Mouse (Mus musculus): Measurements from ENCODE around the gene Ifi47. TPM values are rescaled to one million over a fixed set of nuclear protein-coding genes. Genes with fewer than 3 reads are reported as not detected.
"Not testable (repeated sequence)": the region's sequence is repeated elsewhere in the genome, so short reads cannot be mapped to it uniquely, and the experiment has no call there.

Ifi47 gene
- 0.98 and 1.3 TPM in 2 replicates for polyA plus RNA-seq (2014; fragmentation: Nextera tagmentation; extraction: Ambion mirVana)

DNA sequence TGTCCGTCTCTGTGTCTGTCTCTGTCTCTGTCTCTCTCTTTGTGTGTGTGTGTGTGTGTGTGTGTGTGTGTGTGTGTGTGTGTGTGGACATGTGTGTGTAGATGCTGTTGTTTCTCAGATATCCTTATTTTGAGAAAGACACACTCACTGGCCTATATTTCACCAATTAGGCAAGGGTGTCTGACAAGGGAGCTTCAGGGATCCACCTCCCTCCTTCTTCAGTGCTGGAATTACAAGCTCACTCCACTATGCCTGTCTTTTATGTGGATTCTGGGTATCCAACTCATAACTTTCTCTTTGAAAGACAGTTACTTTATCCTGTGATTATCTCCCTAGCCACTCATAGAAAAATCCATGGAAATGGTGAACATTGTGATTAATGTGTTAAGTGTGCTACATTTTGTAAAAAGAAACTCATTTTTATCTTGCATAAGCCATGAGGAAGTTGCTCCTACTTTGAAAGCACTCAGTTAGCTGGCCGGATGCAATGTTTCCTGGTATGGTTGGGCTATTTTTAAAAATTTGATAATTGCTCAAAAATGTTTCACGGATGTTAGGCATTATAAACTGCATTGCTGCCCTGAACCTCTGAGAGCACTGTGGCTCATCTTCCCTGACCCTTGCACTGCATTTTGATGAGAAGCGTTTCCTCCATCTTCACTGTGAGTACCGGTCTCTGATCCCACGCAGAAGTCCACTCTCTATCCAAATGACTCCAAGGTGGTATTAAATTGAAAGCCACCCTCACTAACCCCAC lies at the start of gene Ifi47:
Gene Ifi47 (plus strand): TSS at position 587 of the 757 bp plus-strand sequence.
- H3K4me2 ChIP-seq (ENCODE audit: low read length); ATAC-seq (ENCODE audit: insufficient number of reproducible peaks, insufficient read depth, low FRiP score, low read depth); H3K27me3 ChIP-seq (ENCODE audit: control insufficient read depth, insufficient read depth, low read length); H3K9ac ChIP-seq (ENCODE audit: low read length); H3K4me3 ChIP-seq (ENCODE audit: control insufficient read depth in 1 of 2, insufficient read depth in 1 of 2, low read depth in 1 of 2, low read length in 2 of 2); H3K4me1 ChIP-seq (ENCODE audit: control insufficient read depth in 2 of 2, insufficient read depth in 2 of 2, low read length in 2 of 2); H3K9me3 ChIP-seq (ENCODE audit: control insufficient read depth, low read length); H3K36me3 ChIP-seq (ENCODE audit: control insufficient read depth, insufficient read depth, low read length): not testable (repeated sequence)
- peak within 1 kb of the TSS; percentile 47 to 70; a peak in 3 of 4 replicates for H3K27ac ChIP-seq (replicated peaks in 1 of 2; ENCODE audit: control insufficient read depth in 1 of 2, insufficient read depth in 1 of 2, low read depth in 2 of 2, low read length in 2 of 2)
- 56% methylated on average over 6 of the region's 6 CpGs for WGBS

DNA sequence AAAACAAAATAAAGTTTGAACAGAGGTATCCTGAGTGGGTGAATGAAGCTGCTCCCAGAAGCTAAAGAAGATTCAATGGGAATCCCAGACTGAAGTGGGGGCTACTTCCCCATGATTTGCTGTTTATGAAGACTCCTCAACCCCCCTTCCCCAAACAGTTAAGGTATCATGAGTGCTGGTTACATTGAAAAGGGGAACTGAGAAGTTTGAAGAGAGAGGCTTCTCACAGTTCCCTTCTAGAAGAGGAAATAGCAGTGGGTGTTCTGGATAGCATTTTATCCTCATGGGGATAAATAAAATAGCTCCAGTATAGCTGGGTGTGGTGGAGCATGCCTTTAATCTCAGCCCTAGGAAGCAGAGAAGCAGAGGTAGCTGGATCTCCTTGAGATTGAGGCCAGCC lies 26.3 kb upstream of the Ifi47 start:
- H3K4me2 ChIP-seq (ENCODE audit: low read length); H3K4me1 ChIP-seq (ENCODE audit: control insufficient read depth in 2 of 2, insufficient read depth in 2 of 2, low read length in 2 of 2); H3K36me3 ChIP-seq (ENCODE audit: control insufficient read depth, insufficient read depth, low read length); H3K9me3 ChIP-seq (ENCODE audit: control insufficient read depth, low read length); H3K4me3 ChIP-seq (ENCODE audit: control insufficient read depth in 1 of 2, insufficient read depth in 1 of 2, low read depth in 1 of 2, low read length in 2 of 2); H3K27ac ChIP-seq (replicated peaks in 1 of 2; ENCODE audit: control insufficient read depth in 1 of 2, insufficient read depth in 1 of 2, low read depth in 2 of 2, low read length in 2 of 2); H3K27me3 ChIP-seq (ENCODE audit: control insufficient read depth, insufficient read depth, low read length); H3K9ac ChIP-seq (ENCODE audit: low read length); ATAC-seq (ENCODE audit: insufficient number of reproducible peaks, insufficient read depth, low FRiP score, low read depth): not testable (repeated sequence)

DNA sequence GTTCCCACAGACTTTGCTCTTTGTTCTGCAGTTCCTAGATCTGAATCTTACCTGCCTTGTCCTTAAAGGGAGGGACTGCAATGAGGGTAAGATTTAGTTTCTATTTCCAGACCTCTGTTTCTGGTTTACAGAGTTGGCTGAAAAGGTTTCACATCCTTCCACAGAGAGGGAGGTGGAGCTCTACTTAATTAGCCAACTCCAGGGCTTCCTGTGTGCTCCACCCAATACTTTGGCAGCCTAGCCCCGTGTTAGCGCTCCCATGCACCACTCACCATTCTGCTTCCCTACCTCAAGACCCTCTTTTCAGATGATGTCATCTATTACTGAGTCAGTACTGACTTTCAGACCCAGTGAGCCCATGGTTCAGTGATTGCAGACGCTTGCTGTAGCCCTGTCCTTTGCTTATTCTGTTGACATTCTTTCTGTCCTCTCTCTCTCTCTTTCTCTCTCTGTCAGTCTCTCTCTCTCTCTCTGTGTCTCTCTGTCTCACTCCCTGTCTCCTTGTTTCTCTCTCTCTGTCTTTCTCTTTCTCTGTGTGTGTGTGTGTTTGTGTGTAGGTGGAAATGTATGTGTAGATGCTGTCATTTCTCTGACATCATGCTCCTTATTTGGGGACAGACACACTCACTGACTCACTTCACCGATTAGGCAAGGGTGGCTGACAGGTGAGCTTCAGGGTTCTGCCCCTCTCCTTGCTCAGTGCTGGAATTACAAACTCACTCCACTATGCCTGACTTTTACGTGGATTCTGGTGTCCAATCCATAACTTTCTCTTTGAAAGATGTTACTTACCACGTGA lies 25.1 kb upstream of the Ifi47 start, which contains the start of gene 9930111J21Rik2:
Gene 9930111J21Rik2 (minus strand): TSS at position 150 of the 799 bp plus-strand sequence.
- H3K4me2 ChIP-seq (ENCODE audit: low read length); ATAC-seq (ENCODE audit: insufficient number of reproducible peaks, insufficient read depth, low FRiP score, low read depth): not testable (repeated sequence)

DNA sequence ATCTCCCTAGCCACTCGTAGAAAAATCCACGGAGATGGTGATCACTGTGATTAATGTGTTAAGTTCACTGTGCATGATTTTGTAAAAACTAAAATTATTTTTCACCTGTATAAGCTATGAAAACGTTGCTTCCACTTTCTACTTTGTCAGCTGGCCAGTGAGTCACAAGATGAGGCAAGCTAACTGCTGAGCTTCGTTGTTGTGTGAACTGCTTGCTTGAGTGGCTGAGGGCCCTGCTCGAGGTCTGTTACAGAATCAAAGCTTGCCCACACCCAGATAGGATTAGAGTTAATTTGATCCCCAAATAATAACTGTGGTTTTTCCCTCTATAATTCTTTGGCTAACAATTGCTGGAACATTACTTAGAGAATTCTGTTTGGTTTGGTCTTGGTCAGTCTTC lies 24.5 kb upstream of the Ifi47 start:
- H3K4me3 ChIP-seq (ENCODE audit: control insufficient read depth in 1 of 2, insufficient read depth in 1 of 2, low read depth in 1 of 2, low read length in 2 of 2); H3K27me3 ChIP-seq (ENCODE audit: control insufficient read depth, insufficient read depth, low read length); H3K36me3 ChIP-seq (ENCODE audit: control insufficient read depth, insufficient read depth, low read length); ATAC-seq (ENCODE audit: insufficient number of reproducible peaks, insufficient read depth, low FRiP score, low read depth); H3K4me2 ChIP-seq (ENCODE audit: low read length); H3K9ac ChIP-seq (ENCODE audit: low read length); H3K27ac ChIP-seq (replicated peaks in 1 of 2; ENCODE audit: control insufficient read depth in 1 of 2, insufficient read depth in 1 of 2, low read depth in 2 of 2, low read length in 2 of 2); H3K4me1 ChIP-seq (ENCODE audit: control insufficient read depth in 2 of 2, insufficient read depth in 2 of 2, low read length in 2 of 2); H3K9me3 ChIP-seq (ENCODE audit: control insufficient read depth, low read length): not testable (repeated sequence)
- no CpG with 5 or more reads among the region's 5 CpGs for WGBS

More for the DNA sequence above, 25.1 kb upstream of the Ifi47 start, which contains the start of gene 9930111J21Rik2:
- H3K36me3 ChIP-seq (ENCODE audit: control insufficient read depth, insufficient read depth, low read length); H3K4me1 ChIP-seq (ENCODE audit: control insufficient read depth in 2 of 2, insufficient read depth in 2 of 2, low read length in 2 of 2); H3K27ac ChIP-seq (replicated peaks in 1 of 2; ENCODE audit: control insufficient read depth in 1 of 2, insufficient read depth in 1 of 2, low read depth in 2 of 2, low read length in 2 of 2); H3K9ac ChIP-seq (ENCODE audit: low read length); H3K9me3 ChIP-seq (ENCODE audit: control insufficient read depth, low read length); H3K4me3 ChIP-seq (ENCODE audit: control insufficient read depth in 1 of 2, insufficient read depth in 1 of 2, low read depth in 1 of 2, low read length in 2 of 2); H3K27me3 ChIP-seq (ENCODE audit: control insufficient read depth, insufficient read depth, low read length): not testable (repeated sequence)
- 83% methylated on average over 1 of the region's 6 CpGs for WGBS

DNA sequence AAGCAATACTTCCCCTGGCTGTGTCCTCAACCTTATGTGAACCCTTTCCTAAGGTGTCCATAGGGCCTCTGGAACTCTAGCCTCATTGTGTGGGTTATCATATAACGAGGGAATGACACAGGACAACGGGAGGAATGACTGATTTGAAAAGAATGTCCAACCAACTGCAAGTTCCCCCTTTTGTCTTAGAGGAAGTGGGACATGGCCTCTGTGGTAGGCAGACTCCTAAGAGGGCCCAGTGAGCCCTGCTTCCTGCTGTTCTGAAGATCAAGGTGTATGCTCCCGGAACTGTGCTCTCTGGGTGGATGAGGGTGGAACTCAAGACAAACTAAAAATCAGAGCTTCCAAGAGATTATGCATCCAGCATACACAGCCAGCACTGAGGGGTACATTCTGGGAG lies 16.3 kb upstream of the Ifi47 start:
- not testable (repeated sequence) for H3K9me3 ChIP-seq (ENCODE audit: control insufficient read depth, low read length); H3K27ac ChIP-seq (replicated peaks in 1 of 2; ENCODE audit: control insufficient read depth in 1 of 2, insufficient read depth in 1 of 2, low read depth in 2 of 2, low read length in 2 of 2); H3K27me3 ChIP-seq (ENCODE audit: control insufficient read depth, insufficient read depth, low read length); ATAC-seq (ENCODE audit: insufficient number of reproducible peaks, insufficient read depth, low FRiP score, low read depth); H3K4me2 ChIP-seq (ENCODE audit: low read length); H3K4me3 ChIP-seq (ENCODE audit: control insufficient read depth in 1 of 2, insufficient read depth in 1 of 2, low read depth in 1 of 2, low read length in 2 of 2); H3K36me3 ChIP-seq (ENCODE audit: control insufficient read depth, insufficient read depth, low read length); H3K9ac ChIP-seq (ENCODE audit: low read length); H3K4me1 ChIP-seq (ENCODE audit: control insufficient read depth in 2 of 2, insufficient read depth in 2 of 2, low read length in 2 of 2)
- 26% methylated on average over 2 of the region's 3 CpGs for WGBS

DNA sequence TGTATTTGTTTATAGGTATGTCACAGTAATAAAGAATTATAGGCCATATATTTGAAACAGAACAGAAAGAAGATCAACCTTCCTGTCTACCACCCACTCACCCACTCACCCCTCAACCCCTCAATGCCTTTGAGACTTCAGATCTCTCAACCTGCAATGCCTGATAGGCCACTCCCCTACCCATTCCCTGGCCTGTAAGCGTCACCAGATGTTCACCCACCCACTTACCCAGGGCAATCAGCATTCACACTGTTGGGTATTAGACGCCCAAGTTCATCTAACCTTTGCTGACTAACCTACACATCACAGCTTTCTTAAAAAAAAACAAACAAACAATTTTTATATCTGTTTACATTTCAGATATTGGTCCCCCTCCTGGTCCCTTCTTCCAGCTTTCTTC lies 14.5 kb upstream of the Ifi47 start:
- ATAC-seq (ENCODE audit: insufficient number of reproducible peaks, insufficient read depth, low FRiP score, low read depth); H3K9ac ChIP-seq (ENCODE audit: low read length); H3K4me3 ChIP-seq (ENCODE audit: control insufficient read depth in 1 of 2, insufficient read depth in 1 of 2, low read depth in 1 of 2, low read length in 2 of 2); H3K4me2 ChIP-seq (ENCODE audit: low read length); H3K27ac ChIP-seq (replicated peaks in 1 of 2; ENCODE audit: control insufficient read depth in 1 of 2, insufficient read depth in 1 of 2, low read depth in 2 of 2, low read length in 2 of 2); H3K4me1 ChIP-seq (ENCODE audit: control insufficient read depth in 2 of 2, insufficient read depth in 2 of 2, low read length in 2 of 2); H3K27me3 ChIP-seq (ENCODE audit: control insufficient read depth, insufficient read depth, low read length); H3K9me3 ChIP-seq (ENCODE audit: control insufficient read depth, low read length); H3K36me3 ChIP-seq (ENCODE audit: control insufficient read depth, insufficient read depth, low read length): not testable (repeated sequence)
- 77% methylated on average over 1 of the region's 2 CpGs for whole genome bisulfite sequencing

DNA sequence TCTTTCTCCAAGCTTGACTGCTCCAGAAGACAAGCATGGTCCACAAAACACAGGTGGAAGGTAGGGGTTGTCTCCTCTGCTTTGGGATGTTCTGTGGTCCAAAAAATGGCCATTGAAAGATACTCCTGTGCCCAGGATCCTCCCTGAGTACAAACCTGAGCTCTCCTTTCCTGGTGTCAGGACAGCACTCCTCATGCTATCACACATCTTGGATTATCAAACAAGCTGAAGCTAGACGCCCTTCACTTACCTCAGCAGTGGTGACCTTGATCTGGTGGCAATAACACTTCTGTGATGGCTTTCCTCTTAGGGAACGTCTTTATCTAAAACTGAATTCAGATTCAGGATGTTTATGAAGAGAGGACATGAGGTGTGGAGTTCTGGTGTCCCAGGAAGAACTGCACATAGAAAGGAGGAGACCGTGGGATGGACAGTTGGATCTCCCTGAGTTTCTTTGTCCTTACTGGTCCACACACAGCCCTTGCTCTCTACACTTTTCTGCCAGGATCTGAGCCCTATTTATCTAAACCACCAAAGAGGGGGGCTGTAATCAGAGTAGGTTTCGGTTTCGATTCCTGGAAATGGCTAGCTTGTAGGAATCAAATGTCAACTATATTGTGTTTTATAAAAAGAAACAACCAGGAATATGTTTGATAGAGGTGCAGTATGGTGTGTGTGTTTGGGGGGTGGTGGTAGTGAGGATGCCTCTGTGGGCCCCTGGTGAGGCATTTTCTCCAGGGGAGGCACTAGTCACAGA lies 12.5 kb upstream of the Ifi47 start, which contains the start of gene Tgtp2:
Gene Tgtp2 (minus strand): TSS at position 494 of the 757 bp plus-strand sequence.
- ATAC-seq (ENCODE audit: insufficient number of reproducible peaks, insufficient read depth, low FRiP score, low read depth); H3K9ac ChIP-seq (ENCODE audit: low read length); H3K27me3 ChIP-seq (ENCODE audit: control insufficient read depth, insufficient read depth, low read length); H3K4me2 ChIP-seq (ENCODE audit: low read length); H3K36me3 ChIP-seq (ENCODE audit: control insufficient read depth, insufficient read depth, low read length); H3K4me1 ChIP-seq (ENCODE audit: control insufficient read depth in 2 of 2, insufficient read depth in 2 of 2, low read length in 2 of 2); H3K9me3 ChIP-seq (ENCODE audit: control insufficient read depth, low read length); H3K4me3 ChIP-seq (ENCODE audit: control insufficient read depth in 1 of 2, insufficient read depth in 1 of 2, low read depth in 1 of 2, low read length in 2 of 2); H3K27ac ChIP-seq (replicated peaks in 1 of 2; ENCODE audit: control insufficient read depth in 1 of 2, insufficient read depth in 1 of 2, low read depth in 2 of 2, low read length in 2 of 2): not testable (repeated sequence)
- WGBS = 61% methylated on average over 5 of the region's 5 CpGs

Measured in heart, embryonic 14.5 days (tissue).